Mouse (Mus musculus): ENCODE data around the gene Baz2b. TPM values are rescaled to one million over a fixed set of nuclear protein-coding genes. Genes with fewer than 3 reads are reported as not detected.

Gene Baz2b
- polyA plus RNA-seq, 1 experiment, result 17.1 TPM

DNA sequence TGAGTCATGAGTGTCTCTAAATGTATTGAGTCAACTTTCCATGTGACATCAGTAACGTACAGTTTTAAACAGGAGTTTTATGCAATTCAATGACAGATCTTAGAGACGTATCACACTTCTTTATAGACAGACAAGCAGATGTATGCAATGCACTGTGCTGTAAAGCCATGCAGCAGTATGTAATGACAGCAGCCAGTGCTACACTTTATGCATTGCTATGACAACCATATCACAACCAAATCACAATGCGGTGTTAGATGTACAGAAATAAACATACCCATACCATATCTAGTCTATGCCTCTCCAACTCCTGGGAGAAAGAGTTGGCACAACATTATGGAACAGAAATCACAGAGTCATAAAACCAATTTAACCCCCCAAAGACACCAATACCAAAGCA lies 276.5 kb downstream of the Baz2b start:
- Histone ChIP-seq H3K4me1 (no peaks in the 10 kb centered on the region), H3K9me3 (no peaks in the 10 kb centered on the region), H3K4me3 (replicated peaks) (no peak overlapping the region), H3K27me3 (replicated peaks) (no peaks in the 10 kb centered on the region), H3K36me3 (replicated peaks; ENCODE audit: low read length) (peaks cover 28% of the 10 kb centered on the region)
- TF ChIP-seq FLI1 (IDR thresholded peaks at IDR 0.05; ENCODE audit: low read length) (no peak), GATA1 (IDR thresholded peaks at IDR 0.05; ENCODE audit: borderline replicate concordance, low read length) (no peak)

DNA sequence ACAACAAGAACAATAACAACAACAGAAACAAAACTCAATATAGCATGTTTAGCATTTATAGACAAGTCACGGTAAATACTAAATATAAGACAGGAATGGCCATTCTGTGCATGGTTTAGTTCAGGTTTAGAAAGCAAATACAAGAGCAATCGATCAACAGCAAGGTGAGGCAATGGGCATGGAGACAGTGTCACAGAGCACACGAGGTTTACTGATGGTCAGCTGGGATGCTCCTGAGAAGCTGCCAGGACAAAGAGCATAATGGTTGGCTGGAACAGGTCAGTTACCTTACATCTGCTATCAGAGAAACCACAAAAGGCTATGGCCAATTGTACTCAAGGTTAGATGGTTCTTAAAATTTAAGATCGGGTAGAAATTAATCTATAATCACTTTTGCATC lies 277.4 kb downstream of the Baz2b start:
- Histone ChIP-seq H3K27me3 (replicated peaks) (no peaks in the 10 kb centered on the region), H3K4me1 (no peaks in the 10 kb centered on the region), H3K4me3 (replicated peaks) (no peak overlapping the region), H3K9me3 (no peaks in the 10 kb centered on the region), H3K36me3 (replicated peaks; ENCODE audit: low read length) (peaks cover 30% of the 10 kb centered on the region)
- no peak for TF ChIP-seq FLI1 (IDR thresholded peaks at IDR 0.05; ENCODE audit: low read length)
- TF ChIP-seq GATA1 (IDR thresholded peaks at IDR 0.05; ENCODE audit: borderline replicate concordance, low read length), result no peak

DNA sequence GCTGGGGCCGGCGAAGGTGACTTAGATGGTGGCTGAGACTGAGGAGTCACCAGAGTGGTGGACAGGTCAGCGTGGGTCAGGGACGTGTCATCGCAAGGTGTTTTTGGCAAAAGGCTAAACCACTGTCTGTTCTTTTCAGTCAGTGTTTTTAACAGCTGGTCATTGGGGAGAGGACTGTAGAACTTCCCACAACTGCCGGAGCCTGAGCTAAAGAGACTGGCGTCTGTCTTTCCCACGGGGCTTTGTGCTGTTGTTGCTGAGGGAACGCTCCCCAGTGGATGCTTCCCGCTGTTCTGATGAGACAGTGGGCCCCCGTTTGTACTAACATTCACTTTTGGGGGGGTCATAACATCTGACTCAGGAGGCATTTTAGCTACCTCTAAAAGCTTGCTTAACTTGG lies 296.0 kb downstream of the Baz2b start:
- peaks cover 88% of the 10 kb centered on the region for H3K36me3 ChIP-seq (replicated peaks; ENCODE audit: low read length)
- H3K9me3 ChIP-seq, result no peaks in the 10 kb centered on the region
- no peaks in the 10 kb centered on the region for H3K4me1 ChIP-seq
- no peak overlapping the region for H3K4me3 ChIP-seq (replicated peaks)
- no peak for TF ChIP-seq FLI1 (IDR thresholded peaks at IDR 0.05; ENCODE audit: low read length)
- TF ChIP-seq GATA1 (IDR thresholded peaks at IDR 0.05; ENCODE audit: borderline replicate concordance, low read length), result no peak
- no peaks in the 10 kb centered on the region for H3K27me3 ChIP-seq (replicated peaks)

DNA sequence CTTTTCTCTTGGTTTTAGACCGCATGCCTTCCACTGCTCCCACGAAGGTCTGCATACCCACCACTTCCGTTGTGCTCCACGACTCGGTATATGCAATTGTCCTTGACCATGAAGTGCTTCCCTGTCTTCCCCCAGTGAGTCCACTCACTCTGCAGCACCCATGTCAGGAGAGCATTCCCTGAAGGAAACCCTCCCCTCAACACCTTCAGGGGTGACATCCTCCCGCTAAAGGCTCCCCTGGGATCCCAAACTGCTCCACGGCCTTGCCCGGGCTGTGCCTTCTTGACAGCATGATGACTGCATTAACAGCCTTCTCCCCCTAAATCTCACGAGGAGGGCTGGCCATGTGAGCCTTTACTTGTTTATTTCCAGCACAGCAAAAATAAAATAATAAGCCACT lies 301.6 kb downstream of the Baz2b start:
- Histone ChIP-seq H3K27me3 (replicated peaks) (no peaks in the 10 kb centered on the region), H3K4me3 (replicated peaks) (no peak overlapping the region), H3K9me3 (no peaks in the 10 kb centered on the region), H3K4me1 (peaks cover 4% of the 10 kb centered on the region; the same call in 1 of the 2 replicates), H3K36me3 (replicated peaks; ENCODE audit: low read length) (peaks cover 78% of the 10 kb centered on the region)
- TF ChIP-seq FLI1 (IDR thresholded peaks at IDR 0.05; ENCODE audit: low read length) (no peak), GATA1 (IDR thresholded peaks at IDR 0.05; ENCODE audit: borderline replicate concordance, low read length) (no peak)

DNA sequence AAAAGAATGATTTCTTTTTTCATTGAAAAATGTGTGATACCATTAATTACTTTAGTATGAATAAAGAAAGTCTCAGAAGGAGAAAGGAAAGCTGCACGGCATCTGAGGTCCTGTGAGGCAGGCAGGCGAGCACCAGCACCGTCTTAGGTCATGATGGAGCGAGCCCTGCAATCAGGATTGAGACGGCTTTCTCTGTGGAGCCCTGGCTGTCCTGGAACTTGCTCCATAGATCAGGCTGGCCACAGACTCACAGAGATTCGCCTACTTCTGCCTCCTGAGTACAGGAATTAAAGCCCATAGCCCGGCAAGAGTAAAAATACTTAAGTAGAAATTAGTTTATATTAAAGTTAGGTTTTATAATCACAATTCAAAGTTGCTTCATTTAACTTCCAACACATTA lies 305.6 kb downstream of the Baz2b start:
- Histone ChIP-seq H3K4me1 (peaks cover 4% of the 10 kb centered on the region; the same call in 1 of the 2 replicates), H3K4me3 (replicated peaks) (no peak overlapping the region), H3K36me3 (replicated peaks; ENCODE audit: low read length) (peaks cover 72% of the 10 kb centered on the region), H3K27me3 (replicated peaks) (no peaks in the 10 kb centered on the region), H3K9me3 (no peaks in the 10 kb centered on the region)
- TF ChIP-seq FLI1 (IDR thresholded peaks at IDR 0.05; ENCODE audit: low read length), result no peak
- TF ChIP-seq GATA1 (IDR thresholded peaks at IDR 0.05; ENCODE audit: borderline replicate concordance, low read length), result no peak

DNA sequence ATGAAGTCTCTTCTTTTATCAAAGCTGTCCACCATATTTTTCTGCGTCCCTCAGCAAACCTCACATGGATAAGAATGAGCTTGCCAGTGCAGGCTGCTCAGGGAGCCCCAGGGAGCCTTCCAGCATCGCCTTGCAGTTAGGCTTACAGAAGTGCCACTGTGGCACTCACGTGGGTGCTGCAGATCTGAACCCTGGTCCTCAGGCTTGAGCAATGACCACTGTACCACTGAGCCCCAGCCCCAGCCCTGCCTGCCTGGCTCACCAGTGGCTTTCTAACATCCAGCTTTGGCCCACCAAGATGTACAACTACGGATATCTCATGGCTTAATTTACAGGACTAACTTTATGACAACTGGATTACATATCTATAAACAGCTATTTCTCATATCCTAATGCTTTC lies 311.0 kb downstream of the Baz2b start:
- Histone ChIP-seq H3K4me3 (replicated peaks) (no peak overlapping the region), H3K36me3 (replicated peaks; ENCODE audit: low read length) (peaks cover 52% of the 10 kb centered on the region), H3K27me3 (replicated peaks) (no peaks in the 10 kb centered on the region), H3K4me1 (peaks cover 6% of the 10 kb centered on the region), H3K9me3 (no peaks in the 10 kb centered on the region)
- TF ChIP-seq FLI1 (IDR thresholded peaks at IDR 0.05; ENCODE audit: low read length), result no peak
- no peak for TF ChIP-seq GATA1 (IDR thresholded peaks at IDR 0.05; ENCODE audit: borderline replicate concordance, low read length)

DNA sequence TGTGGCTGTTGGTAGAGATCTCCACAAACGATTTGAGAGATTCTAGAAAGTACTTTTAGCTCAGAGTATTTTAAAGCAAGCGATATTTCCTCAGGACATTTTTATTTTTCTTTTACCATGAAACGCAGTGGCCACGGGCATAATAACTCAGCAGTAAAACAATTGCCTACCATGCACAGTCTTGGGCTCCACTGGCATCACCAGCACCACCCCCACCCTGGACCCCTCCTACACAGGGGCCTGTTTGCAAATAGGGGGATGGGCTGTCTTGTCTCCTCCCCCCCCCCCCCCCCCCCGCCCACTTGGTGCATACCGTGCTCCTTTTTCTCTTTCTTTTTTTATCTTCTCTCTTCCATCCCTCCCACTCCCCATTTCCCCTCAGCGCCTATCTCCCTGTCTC lies 311.5 kb downstream of the Baz2b start:
- TF ChIP-seq GATA1 (IDR thresholded peaks at IDR 0.05; ENCODE audit: borderline replicate concordance, low read length) (no peak), FLI1 (IDR thresholded peaks at IDR 0.05; ENCODE audit: low read length) (no peak)
- peaks cover 48% of the 10 kb centered on the region for H3K36me3 ChIP-seq (replicated peaks; ENCODE audit: low read length)

DNA sequence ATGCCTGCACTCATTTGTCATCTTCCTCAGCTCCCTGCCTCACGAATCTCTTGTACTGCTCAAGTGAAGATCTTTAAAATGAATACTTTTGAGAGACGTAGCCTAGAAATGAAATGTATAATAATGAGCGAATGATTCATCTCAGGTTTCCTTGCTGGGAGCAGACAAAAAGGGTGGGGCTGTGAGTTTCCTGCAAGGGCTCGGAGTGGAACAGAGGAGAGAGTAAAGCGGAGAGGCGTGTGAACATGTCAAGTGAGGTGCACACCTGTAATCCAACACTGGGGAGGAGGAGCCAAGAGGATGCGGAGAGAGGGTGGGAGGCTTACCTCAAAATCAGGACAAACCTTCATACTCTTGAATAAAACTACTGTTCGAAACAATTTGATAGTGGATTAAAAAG lies 312.8 kb downstream of the Baz2b start:
- no peak for TF ChIP-seq GATA1 (IDR thresholded peaks at IDR 0.05; ENCODE audit: borderline replicate concordance, low read length)
- no peak for TF ChIP-seq FLI1 (IDR thresholded peaks at IDR 0.05; ENCODE audit: low read length)
- Histone ChIP-seq H3K36me3 (replicated peaks; ENCODE audit: low read length) (peaks cover 37% of the 10 kb centered on the region), H3K4me1 (peaks cover 6% of the 10 kb centered on the region), H3K9me3 (no peaks in the 10 kb centered on the region), H3K4me3 (replicated peaks) (no peak overlapping the region), H3K27me3 (replicated peaks) (no peaks in the 10 kb centered on the region)

More for the DNA sequence above, 311.5 kb downstream of the Baz2b start:
- H3K27me3 ChIP-seq (replicated peaks), result no peaks in the 10 kb centered on the region
- no peaks in the 10 kb centered on the region for H3K9me3 ChIP-seq
- H3K4me3 ChIP-seq (replicated peaks), result no peak overlapping the region
- peaks cover 6% of the 10 kb centered on the region for H3K4me1 ChIP-seq

DNA sequence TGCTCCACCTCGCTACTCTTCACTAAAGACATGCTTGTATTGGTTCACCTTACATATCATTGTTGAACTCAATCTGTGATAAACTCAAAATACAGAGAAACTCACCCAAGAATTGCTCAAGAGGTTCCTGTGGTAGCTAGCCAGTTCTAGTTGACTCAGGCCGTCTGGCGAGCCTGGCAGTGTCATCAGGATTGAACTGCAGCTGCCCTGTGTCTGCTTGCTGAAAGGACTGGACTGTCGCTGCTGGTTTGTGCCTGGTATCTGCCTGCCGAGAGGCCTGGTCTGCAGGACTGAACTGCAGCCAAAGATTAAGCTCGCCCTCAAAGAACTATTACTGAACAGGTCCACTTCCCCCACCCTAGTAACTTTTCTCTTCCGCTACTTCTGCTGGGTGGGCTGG lies 313.2 kb downstream of the Baz2b start:
- Histone ChIP-seq H3K4me1 (peaks cover 6% of the 10 kb centered on the region), H3K36me3 (replicated peaks; ENCODE audit: low read length) (peaks cover 32% of the 10 kb centered on the region), H3K4me3 (replicated peaks) (no peak overlapping the region), H3K9me3 (no peaks in the 10 kb centered on the region), H3K27me3 (replicated peaks) (no peaks in the 10 kb centered on the region)
- TF ChIP-seq FLI1 (IDR thresholded peaks at IDR 0.05; ENCODE audit: low read length) (no peak), GATA1 (IDR thresholded peaks at IDR 0.05; ENCODE audit: borderline replicate concordance, low read length) (no peak)

DNA sequence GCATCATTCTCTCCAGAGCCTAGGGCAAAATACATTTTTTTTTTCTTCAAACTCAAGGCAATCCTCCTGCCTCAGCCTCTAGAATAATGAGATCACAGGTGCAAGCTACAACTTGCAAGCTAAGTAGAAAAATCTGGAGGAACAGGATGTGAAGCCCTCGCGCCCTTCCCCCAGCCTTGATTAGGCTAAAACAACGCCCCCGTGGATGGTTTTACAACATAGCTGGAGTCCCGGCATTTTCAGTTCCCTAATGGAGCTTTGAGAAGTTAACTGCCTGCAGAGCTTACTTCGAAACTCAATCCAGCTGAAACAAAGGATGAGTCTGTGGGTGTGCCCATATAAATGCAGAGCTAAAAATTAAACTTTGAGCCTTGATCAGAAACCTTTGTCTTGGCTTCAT lies 319.9 kb downstream of the Baz2b start:
- Histone ChIP-seq H3K27me3 (replicated peaks) (no peaks in the 10 kb centered on the region), H3K4me1 (peaks cover 3% of the 10 kb centered on the region), H3K36me3 (replicated peaks; ENCODE audit: low read length) (no peaks in the 10 kb centered on the region), H3K4me3 (replicated peaks) (no peak overlapping the region), H3K9me3 (no peaks in the 10 kb centered on the region)
- no peak for TF ChIP-seq FLI1 (IDR thresholded peaks at IDR 0.05; ENCODE audit: low read length)
- TF ChIP-seq GATA1 (IDR thresholded peaks at IDR 0.05; ENCODE audit: borderline replicate concordance, low read length), result no peak

DNA sequence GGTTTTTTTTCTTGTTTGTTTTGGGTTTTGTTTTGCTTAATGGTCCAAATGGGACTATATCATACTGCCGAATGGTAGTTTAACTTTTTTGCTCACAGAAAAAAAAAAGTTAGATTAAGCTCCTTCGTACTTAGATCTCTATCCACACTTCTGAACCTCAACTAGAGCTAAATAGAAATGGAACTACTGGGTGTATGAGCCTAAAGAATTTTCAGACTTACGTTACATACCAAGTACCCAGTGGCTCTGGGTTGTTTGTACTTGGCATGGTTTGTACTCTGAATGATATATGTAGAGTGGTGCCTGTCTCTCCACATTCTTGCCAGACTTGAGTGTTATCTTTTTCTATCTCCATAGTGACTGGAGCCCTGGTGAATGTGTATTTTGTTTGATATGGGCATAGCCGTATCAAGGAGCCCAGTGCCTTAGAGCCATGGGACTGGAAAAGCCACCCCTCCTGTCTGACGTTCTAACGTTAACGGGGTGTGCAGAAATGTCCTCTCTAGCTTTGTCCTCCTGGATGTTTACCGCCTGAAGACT lies 326.8 kb downstream of the Baz2b start:
- Histone ChIP-seq H3K4me3 (replicated peaks) (peak overlapping the region; percentile 96), H3K9me3 (peaks cover 21% of the 10 kb centered on the region), H3K27me3 (replicated peaks) (no peaks in the 10 kb centered on the region), H3K36me3 (replicated peaks; ENCODE audit: low read length) (peaks cover 23% of the 10 kb centered on the region), H3K4me1 (peaks cover 31% of the 10 kb centered on the region)
- TF ChIP-seq GATA1 (IDR thresholded peaks at IDR 0.05; ENCODE audit: borderline replicate concordance, low read length) (no peak), FLI1 (IDR thresholded peaks at IDR 0.05; ENCODE audit: low read length) (no peak)

Measured in megakaryocyte, embryonic 14.5 days (primary cell).